Mouse (Mus musculus) layer of hippocampus, postnatal 14 days (tissue): ENCODE data around the gene Clybl. TPM values are rescaled to one million over a fixed set of nuclear protein-coding genes. Genes with fewer than 3 reads are reported as not detected.

Experiments
- DNase-seq, 2 experiments: peaks; one replicate each; pipeline ENCODE4 v3.0.0; 2021 to 2022; ENCODE audit warnings: low spot score in 2 of 2, mixed read lengths in 1 of 2
- total RNA-seq, 2 experiments: library from RNA; stranded (reverse); gene quantifications; 2 replicates each; pipeline ENCODE4 v1.2.3; 2021

The Clybl gene
- total RNA-seq, 2 experiments from 2014 or later, result 25.5 to 26.8 TPM

GRCm38 (mm10) chr14:122413542-122413928 is 232.0 kb downstream of the Clybl start:
- DNase-seq, result no peak

- no peak for DNase-seq
Measured at GRCm38 (mm10) chr14:122414786-122415185, 233.3 kb downstream of the Clybl start.

- DNase-seq, result no peak
Measured at GRCm38 (mm10) chr14:122416166-122416771, 234.8 kb downstream of the Clybl start.

- DNase-seq, result no peak
Measured at GRCm38 (mm10) chr14:122424441-122424840, 242.9 kb downstream of the Clybl start.

GRCm38 (mm10) chr14:122426529-122427203 is 245.2 kb downstream of the Clybl start:
- no peak for DNase-seq

- no peak for DNase-seq
Measured at GRCm38 (mm10) chr14:122427204-122427560, 245.7 kb downstream of the Clybl start.

- DNase-seq, result no peak
Measured at GRCm38 (mm10) chr14:122427654-122428053, 246.2 kb downstream of the Clybl start.

- no peak for DNase-seq
Measured at GRCm38 (mm10) chr14:122432558-122432957, 251.1 kb downstream of the Clybl start.

GRCm38 (mm10) chr14:122434039-122434438 is 252.5 kb downstream of the Clybl start:
- no peak for DNase-seq

- peak in 1 of 2 experiments; percentile 10 for DNase-seq
Measured at GRCm38 (mm10) chr14:122436850-122437249, 255.3 kb downstream of the Clybl start.

GRCm38 (mm10) chr14:122449601-122450495 is 268.3 kb downstream of the Clybl start:
- DNase-seq, result no peak

- DNase-seq, result peak in 1 of 2 experiments; percentile 64
Measured at GRCm38 (mm10) chr14:122450496-122451382, 269.2 kb downstream of the Clybl start, which contains the start of gene Gm5089. TSS of gene Gm5089 (minus strand) at chr14:122451115.

- no peak for DNase-seq
Measured at GRCm38 (mm10) chr14:122451551-122452145, 270.1 kb downstream of the Clybl start.

Other genes with a start within 250 kb of the Clybl start
- gene Gpr183, start 216.5 kb upstream of the Clybl start, total RNA-seq, result under 1 TPM; 0.76 to 0.88 TPM
- gene Timm8a2, start 147.0 kb upstream of the Clybl start, total RNA-seq, result not detected
- 10 to 100 TPM; 88.0 to 88.3 TPM for gene Tm9sf2, start 74.7 kb upstream of the Clybl start, total RNA-seq